ENCODE assay signal across 23 mouse cellular contexts in genomic region chr17:79816896-79817295, GRCm38 (mm10).
DNase-seq lines count a peak whose midpoint lies in the region; ATAC-seq and TF ChIP-seq lines count a peak whose summit lies in the region.
"Had no signal": no experiment of that assay in that cellular context is flagged by ENCODE, and none has a peak within 500 bp of the region (broad histone marks: within the 10 kb centered on the region; RNA-seq: fewer than 3 reads in every experiment).

No protein-coding gene starts in this region.

- in situ Hi-C loops in CH12.LX (cut with MboI; ENCODE audit: low pct_ligation_motif_present, low pct_unique_long_range_greater_than_20kb, low sequenced_read_pairs) = no loop called here

- no peak overlapping the region for H3K4me3 ChIP-seq in heart, embryonic 10.5 days
- H3K4me3 ChIP-seq in heart, embryonic 12.5 days = no peak overlapping the region
- H3K4me3 ChIP-seq in midbrain, embryonic 11.5 days (ENCODE audit: low read depth, low read length) = no peak overlapping the region
- H3K4me3 ChIP-seq in midbrain, postnatal 0 days (ENCODE audit: low read depth, low read length) = no peak overlapping the region
- no peak overlapping the region for H3K4me3 ChIP-seq in CH12.LX (replicated peaks in 1 of 3; ENCODE audit: low read depth in 2 of 3, low read length in 2 of 3, poor library complexity in 1 of 3)
- no peak overlapping the region for H3K4me3 ChIP-seq in embryonic facial prominence, embryonic 10.5 days
- H3K4me3 ChIP-seq: embryonic facial prominence, embryonic 15.5 days; erythroblast, embryonic 14.5 days; forebrain, embryonic 10.5 days; heart, adult 2 months; heart, embryonic 13.5 days; hindbrain, embryonic 15.5 days; intestine, embryonic 15.5 days had no signal

- H3K79me2 ChIP-seq in CH12.LX (replicated peaks; ENCODE audit: control insufficient read depth, extremely low read depth, insufficient read depth, poor library complexity, severe bottlenecking) = no peaks in the 10 kb centered on the region

- TF ChIP-seq EP300 in CH12.LX (IDR thresholded peaks at IDR 0.05; ENCODE audit: low read length) = peak; percentile 41

- no peak overlapping the region for H3K4me2 ChIP-seq in heart, embryonic 12.5 days
- no peak overlapping the region for H3K4me2 ChIP-seq in midbrain, embryonic 11.5 days
- no peak overlapping the region for H3K4me2 ChIP-seq in midbrain, postnatal 0 days (ENCODE audit: low read depth, low read length, poor library complexity, severe bottlenecking)
- H3K4me2 ChIP-seq in CH12.LX (ENCODE audit: insufficient read depth, low read depth, poor library complexity, severe bottlenecking) = peak overlapping the region; percentile 29; the same call in 1 of the 2 replicates
- H3K4me2 ChIP-seq: embryonic facial prominence, embryonic 15.5 days; heart, embryonic 13.5 days; hindbrain, embryonic 15.5 days; intestine, embryonic 15.5 days had no signal

- TF ChIP-seq CTCF in midbrain, postnatal 0 days (IDR thresholded peaks at IDR 0.05) = no peak
- no peak for TF ChIP-seq CTCF in CH12.LX (conservative IDR thresholded peaks at IDR 0.05 in 1 of 2, IDR thresholded peaks at IDR 0.05 in 1 of 2; ENCODE audit: low read depth in 2 of 2, low read length in 2 of 2)

- no peak overlapping the region for H3K27ac ChIP-seq in heart, embryonic 10.5 days
- H3K27ac ChIP-seq in heart, embryonic 12.5 days (ENCODE audit: poor library complexity, severe bottlenecking) = no peak overlapping the region
- no peak overlapping the region for H3K27ac ChIP-seq in midbrain, embryonic 11.5 days (ENCODE audit: low read depth, low read length)
- H3K27ac ChIP-seq in midbrain, postnatal 0 days (ENCODE audit: low read depth, low read length) = no peak overlapping the region
- H3K27ac ChIP-seq in CH12.LX (ENCODE audit: insufficient read depth, low read depth) = no peak overlapping the region
- no peak overlapping the region for H3K27ac ChIP-seq in embryonic facial prominence, embryonic 10.5 days (replicated peaks)
- H3K27ac ChIP-seq: embryonic facial prominence, embryonic 15.5 days; forebrain, embryonic 10.5 days; heart, adult 2 months; heart, embryonic 13.5 days; hindbrain, embryonic 15.5 days; intestine, embryonic 15.5 days had no signal

- no peaks in the 10 kb centered on the region for H3K36me3 ChIP-seq in heart, embryonic 10.5 days
- no peaks in the 10 kb centered on the region for H3K36me3 ChIP-seq in heart, embryonic 12.5 days
- H3K36me3 ChIP-seq in midbrain, embryonic 11.5 days (ENCODE audit: control insufficient read depth, insufficient read depth, low read length) = no peaks in the 10 kb centered on the region
- H3K36me3 ChIP-seq in midbrain, postnatal 0 days (ENCODE audit: insufficient read depth, low read length) = no peaks in the 10 kb centered on the region
- no peaks in the 10 kb centered on the region for H3K36me3 ChIP-seq in CH12.LX (replicated peaks in 1 of 2; ENCODE audit: control insufficient read depth in 1 of 2, insufficient read depth in 1 of 2, low read length in 1 of 2)
- H3K36me3 ChIP-seq in embryonic facial prominence, embryonic 10.5 days (replicated peaks) = no peaks in the 10 kb centered on the region
- H3K36me3 ChIP-seq: embryonic facial prominence, embryonic 15.5 days; forebrain, embryonic 10.5 days; heart, embryonic 13.5 days; hindbrain, embryonic 15.5 days; intestine, embryonic 15.5 days had no signal

- no peak for TF ChIP-seq POLR2A in CH12.LX (IDR thresholded peaks at IDR 0.05; ENCODE audit: low read depth, low read length)

- no peaks in the 10 kb centered on the region for H3K27me3 ChIP-seq in heart, embryonic 10.5 days (ENCODE audit: insufficient read depth, poor library complexity, severe bottlenecking)
- H3K27me3 ChIP-seq in heart, embryonic 12.5 days (replicated peaks) = no peaks in the 10 kb centered on the region
- peaks cover 15% of the 10 kb centered on the region for H3K27me3 ChIP-seq in midbrain, embryonic 11.5 days (ENCODE audit: control insufficient read depth, insufficient read depth, low read length)
- peaks cover 5% of the 10 kb centered on the region; the same call in 1 of the 2 replicates for H3K27me3 ChIP-seq in midbrain, postnatal 0 days (ENCODE audit: insufficient read depth, low read length)
- no peaks in the 10 kb centered on the region for H3K27me3 ChIP-seq in CH12.LX (replicated peaks)
- H3K27me3 ChIP-seq in embryonic facial prominence, embryonic 10.5 days (replicated peaks; ENCODE audit: low read depth, poor library complexity, severe bottlenecking) = peaks cover 62% of the 10 kb centered on the region
- H3K27me3 ChIP-seq: embryonic facial prominence, embryonic 15.5 days; heart, embryonic 13.5 days; intestine, embryonic 15.5 days; Patski had no signal

- no peaks in the 10 kb centered on the region for H3K9me3 ChIP-seq in heart, embryonic 10.5 days
- H3K9me3 ChIP-seq in heart, embryonic 12.5 days (replicated peaks) = no peaks in the 10 kb centered on the region
- H3K9me3 ChIP-seq in midbrain, embryonic 11.5 days (ENCODE audit: control insufficient read depth, low read length) = no peaks in the 10 kb centered on the region
- no peaks in the 10 kb centered on the region for H3K9me3 ChIP-seq in midbrain, postnatal 0 days (ENCODE audit: low read length)
- H3K9me3 ChIP-seq in CH12.LX (replicated peaks; ENCODE audit: low read length) = no peaks in the 10 kb centered on the region
- no peaks in the 10 kb centered on the region for H3K9me3 ChIP-seq in embryonic facial prominence, embryonic 10.5 days
- H3K9me3 ChIP-seq: embryonic facial prominence, embryonic 15.5 days; forebrain, embryonic 10.5 days; heart, embryonic 13.5 days; hindbrain, embryonic 15.5 days; intestine, embryonic 15.5 days had no signal

- TF ChIP-seq RAD21 in CH12.LX (IDR thresholded peaks at IDR 0.05; ENCODE audit: low read depth, low read length) = no peak

- H3K4me1 ChIP-seq in heart, embryonic 10.5 days = 0 out of 2 replicates have a peak, but pooled peaks cover 17% of the 10 kb centered on the region
- H3K4me1 ChIP-seq in heart, embryonic 12.5 days (replicated peaks) = no peaks in the 10 kb centered on the region
- H3K4me1 ChIP-seq in midbrain, embryonic 11.5 days (ENCODE audit: control insufficient read depth, insufficient read depth, low read length) = peaks cover 10% of the 10 kb centered on the region
- H3K4me1 ChIP-seq in midbrain, postnatal 0 days (ENCODE audit: insufficient read depth, low read length) = no peaks in the 10 kb centered on the region
- H3K4me1 ChIP-seq in CH12.LX (ENCODE audit: control insufficient read depth in 1 of 2, insufficient read depth in 2 of 2) = peaks cover 0 to 9% of the 10 kb centered on the region in 2 experiments; a peak in 2 of 4 replicates
- peaks cover 34% of the 10 kb centered on the region for H3K4me1 ChIP-seq in embryonic facial prominence, embryonic 10.5 days
- H3K4me1 ChIP-seq: embryonic facial prominence, embryonic 15.5 days; heart, embryonic 13.5 days had no signal

- H3K9ac ChIP-seq in heart, embryonic 12.5 days = no peak overlapping the region
- H3K9ac ChIP-seq in midbrain, embryonic 11.5 days (ENCODE audit: low read length) = no peak overlapping the region
- H3K9ac ChIP-seq in midbrain, postnatal 0 days (replicated peaks; ENCODE audit: low read length, poor library complexity, severe bottlenecking) = no peak overlapping the region
- no peak overlapping the region for H3K9ac ChIP-seq in CH12.LX (ENCODE audit: insufficient read depth, low read depth)
- H3K9ac ChIP-seq: embryonic facial prominence, embryonic 15.5 days; heart, embryonic 13.5 days; hindbrain, embryonic 15.5 days; intestine, embryonic 15.5 days had no signal

- dilution Hi-C loops in CH12.LX (cut with MboI; ENCODE audit: extremely low pct_ligation_motif_present, extremely low pct_unique_long_range_greater_than_20kb, low sequenced_read_pairs) = no loop called here

- 84% methylated on average over 6 of the region's 6 CpGs for WGBS in heart, embryonic 10.5 days
- WGBS in heart, embryonic 12.5 days = 77% methylated on average over 6 of the region's 6 CpGs
- WGBS in midbrain, embryonic 11.5 days = 73% methylated on average over 6 of the region's 6 CpGs
- WGBS in midbrain, postnatal 0 days = 73% methylated on average over 6 of the region's 6 CpGs
- WGBS in embryonic facial prominence, embryonic 10.5 days = 87% methylated on average over 6 of the region's 6 CpGs

- peak; percentile 61 for DNase-seq in heart, embryonic 10.5 days (ENCODE audit: low spot score)
- peak; percentile 45 for DNase-seq in midbrain, embryonic 11.5 days (ENCODE audit: low spot score, missing footprints)
- no peak for DNase-seq in midbrain, postnatal 0 days (ENCODE audit: low spot score)
- peak; percentile 10 for DNase-seq in CH12.LX (ENCODE audit: extremely low read depth)
- DNase-seq in naive thymus-derived CD4-positive, alpha-beta T cell, adult 2 months (ENCODE audit: low read depth) = peak; percentile 61
- DNase-seq in embryonic facial prominence, embryonic 10.5 days (ENCODE audit: low spot score) = no peak
- no peak for DNase-seq in layer of hippocampus, postnatal 14 days (ENCODE audit: low spot score in 2 of 2)
- DNase-seq: adrenal gland, adult 2 months; adrenal gland, postnatal 36 days; cerebellum, adult 2 months; cerebellum, postnatal 10 days; gastrocnemius, postnatal 10 days; heart, adult 2 months; heart, postnatal 36 days had no signal

- no peak for ATAC-seq in heart, embryonic 12.5 days (ENCODE audit: insufficient number of reproducible peaks, low FRiP score)
- ATAC-seq in midbrain, embryonic 11.5 days (ENCODE audit: low FRiP score) = no peak
- ATAC-seq in midbrain, postnatal 0 days (ENCODE audit: low FRiP score) = no peak
- ATAC-seq: forebrain, embryonic 16.5 days; Patski had no signal

TF ChIP-seq in CH12.LX, 34 proteins besides CTCF, POLR2A, EP300 and RAD21:
- no peak for TF ChIP-seq JUN (IDR thresholded peaks at IDR 0.05; ENCODE audit: insufficient read depth, low read depth, low read length)
- TF ChIP-seq SMC3 (IDR thresholded peaks at IDR 0.05; ENCODE audit: low read depth, low read length) = no peak
- TF ChIP-seq BHLHE40 (IDR thresholded peaks at IDR 0.05; ENCODE audit: low read depth, low read length) = peak; percentile 55; the same call in 1 of the 2 replicates
- 0 out of 2 replicates have a peak, but pooled peaks have one; percentile 29 for TF ChIP-seq IRF4 (IDR thresholded peaks at IDR 0.05; ENCODE audit: low read depth, low read length)

Comparison
In these comparisons a context has a peak if more than half of its experiments do, and no peak if none do; other contexts are left out.
1. DNase-seq: peak in heart, embryonic 10.5 days (single experiment), midbrain, embryonic 11.5 days (single experiment), CH12.LX (single experiment) and naive thymus-derived CD4-positive, alpha-beta T cell, adult 2 months (single experiment); none in midbrain, postnatal 0 days (single experiment), embryonic facial prominence, embryonic 10.5 days (single experiment) and layer of hippocampus, postnatal 14 days (0 of 2).